Mouse (Mus musculus): ENCODE results near the gene Sept10. TPM values are rescaled to one million over a fixed set of nuclear protein-coding genes. Genes with fewer than 3 reads are reported as not detected.

The Sept10 gene
- polyA plus RNA-seq, 2 experiments, result 40.1 to 48.8 TPM

GRCm38 (mm10) chr10:59220824-59221472 is 699 bp downstream of the Sept10 start:
- H3K9ac ChIP-seq (ENCODE audit: low read depth, low read length, severe bottlenecking), result peak overlapping the region; percentile 92
- peaks cover 14% of the 10 kb centered on the region for H3K4me1 ChIP-seq (ENCODE audit: control insufficient read depth, insufficient read depth, low read length)
- 1% methylated on average over 31 of the region's 39 CpGs for WGBS
- H3K9me3 ChIP-seq (ENCODE audit: control insufficient read depth, low read length), result no peaks in the 10 kb centered on the region
- H3K27ac ChIP-seq (replicated peaks; ENCODE audit: low read depth, low read length), result peak overlapping the region; percentile 89
- H3K4me3 ChIP-seq (replicated peaks; ENCODE audit: low read length), result peak overlapping the region; percentile 82
- ATAC-seq (ENCODE audit: low FRiP score, low read depth) (no peak), DNase-seq (ENCODE audit: low spot score) (peak; percentile 57)
- peak overlapping the region; percentile 96 for H3K4me2 ChIP-seq (replicated peaks; ENCODE audit: low read depth, low read length, severe bottlenecking)
- TF ChIP-seq POLR2A (IDR thresholded peaks at IDR 0.05; ENCODE audit: borderline replicate concordance, extremely low read depth, insufficient read depth, insufficient read length), result no peak
- no peaks in the 10 kb centered on the region for H3K27me3 ChIP-seq (ENCODE audit: control insufficient read depth, insufficient read depth, low read length)
- no peaks in the 10 kb centered on the region for H3K36me3 ChIP-seq (ENCODE audit: control insufficient read depth, insufficient read depth, low read length)

- TF ChIP-seq POLR2A (IDR thresholded peaks at IDR 0.05; ENCODE audit: borderline replicate concordance, extremely low read depth, insufficient read depth, insufficient read length), result no peak
- ATAC-seq (ENCODE audit: low FRiP score, low read depth), result no peak
- H3K27ac ChIP-seq (replicated peaks; ENCODE audit: low read depth, low read length), result no peak overlapping the region
These were observed 21.6 kb downstream of the Sept10 start for GRCm38 (mm10) chr10:59200011-59200410.

GRCm38 (mm10) chr10:59196763-59197162 is 24.9 kb downstream of the Sept10 start:
- H3K4me3 ChIP-seq (replicated peaks; ENCODE audit: low read length), result no peak overlapping the region
- H3K9me3 ChIP-seq (ENCODE audit: control insufficient read depth, low read length), result no peaks in the 10 kb centered on the region
- no peak overlapping the region for H3K9ac ChIP-seq (ENCODE audit: low read depth, low read length, severe bottlenecking)
- ATAC-seq (ENCODE audit: low FRiP score, low read depth) (no peak), DNase-seq (ENCODE audit: low spot score) (no peak)
- H3K4me2 ChIP-seq (replicated peaks; ENCODE audit: low read depth, low read length, severe bottlenecking), result no peak overlapping the region
- H3K27ac ChIP-seq (replicated peaks; ENCODE audit: low read depth, low read length), result no peak overlapping the region
- WGBS, result 80% methylated on average over 3 of the region's 3 CpGs
- peaks cover 4% of the 10 kb centered on the region; the same call in 1 of the 2 replicates for H3K36me3 ChIP-seq (ENCODE audit: control insufficient read depth, insufficient read depth, low read length)
- no peaks in the 10 kb centered on the region for H3K4me1 ChIP-seq (ENCODE audit: control insufficient read depth, insufficient read depth, low read length)
- no peaks in the 10 kb centered on the region for H3K27me3 ChIP-seq (ENCODE audit: control insufficient read depth, insufficient read depth, low read length)
- no peak for TF ChIP-seq POLR2A (IDR thresholded peaks at IDR 0.05; ENCODE audit: borderline replicate concordance, extremely low read depth, insufficient read depth, insufficient read length)

More at GRCm38 (mm10) chr10:59200011-59200410, 21.6 kb downstream of the Sept10 start:
- Histone ChIP-seq H3K4me1 (ENCODE audit: control insufficient read depth, insufficient read depth, low read length) (no peaks in the 10 kb centered on the region), H3K9ac (ENCODE audit: low read depth, low read length, severe bottlenecking) (no peak overlapping the region), H3K4me2 (replicated peaks; ENCODE audit: low read depth, low read length, severe bottlenecking) (no peak overlapping the region), H3K4me3 (replicated peaks; ENCODE audit: low read length) (no peak overlapping the region), H3K36me3 (ENCODE audit: control insufficient read depth, insufficient read depth, low read length) (no peaks in the 10 kb centered on the region), H3K27me3 (ENCODE audit: control insufficient read depth, insufficient read depth, low read length) (no peaks in the 10 kb centered on the region), H3K9me3 (ENCODE audit: control insufficient read depth, low read length) (no peaks in the 10 kb centered on the region)
- DNase-seq (ENCODE audit: low spot score), result no peak

- no peaks in the 10 kb centered on the region for H3K9me3 ChIP-seq (ENCODE audit: control insufficient read depth, low read length)
- no peak overlapping the region for H3K9ac ChIP-seq (ENCODE audit: low read depth, low read length, severe bottlenecking)
- no peak overlapping the region for H3K4me2 ChIP-seq (replicated peaks; ENCODE audit: low read depth, low read length, severe bottlenecking)
- H3K36me3 ChIP-seq (ENCODE audit: control insufficient read depth, insufficient read depth, low read length), result peaks cover 17% of the 10 kb centered on the region; the same call in 1 of the 2 replicates
- peak; percentile 48 for DNase-seq (ENCODE audit: low spot score)
- H3K4me3 ChIP-seq (replicated peaks; ENCODE audit: low read length), result no peak overlapping the region
- no peak for ATAC-seq (ENCODE audit: low FRiP score, low read depth)
- H3K27ac ChIP-seq (replicated peaks; ENCODE audit: low read depth, low read length), result no peak overlapping the region
- no peak for TF ChIP-seq POLR2A (IDR thresholded peaks at IDR 0.05; ENCODE audit: borderline replicate concordance, extremely low read depth, insufficient read depth, insufficient read length)
- 39% methylated on average over 5 of the region's 5 CpGs for WGBS
- no peaks in the 10 kb centered on the region for H3K27me3 ChIP-seq (ENCODE audit: control insufficient read depth, insufficient read depth, low read length)
- no peaks in the 10 kb centered on the region for H3K4me1 ChIP-seq (ENCODE audit: control insufficient read depth, insufficient read depth, low read length)
These were observed 26.8 kb downstream of the Sept10 start for GRCm38 (mm10) chr10:59194891-59195290.

GRCm38 (mm10) chr10:59182306-59182705 is 39.3 kb downstream of the Sept10 start:
- Histone ChIP-seq H3K36me3 (ENCODE audit: control insufficient read depth, insufficient read depth, low read length) (peaks cover 12% of the 10 kb centered on the region; the same call in 1 of the 2 replicates), H3K4me3 (replicated peaks; ENCODE audit: low read length) (no peak overlapping the region), H3K9ac (ENCODE audit: low read depth, low read length, severe bottlenecking) (no peak overlapping the region), H3K9me3 (ENCODE audit: control insufficient read depth, low read length) (no peaks in the 10 kb centered on the region), H3K27me3 (ENCODE audit: control insufficient read depth, insufficient read depth, low read length) (no peaks in the 10 kb centered on the region), H3K27ac (replicated peaks; ENCODE audit: low read depth, low read length) (no peak overlapping the region), H3K4me1 (ENCODE audit: control insufficient read depth, insufficient read depth, low read length) (no peaks in the 10 kb centered on the region), H3K4me2 (replicated peaks; ENCODE audit: low read depth, low read length, severe bottlenecking) (no peak overlapping the region)
- DNase-seq (ENCODE audit: low spot score), result no peak
- no peak for TF ChIP-seq POLR2A (IDR thresholded peaks at IDR 0.05; ENCODE audit: borderline replicate concordance, extremely low read depth, insufficient read depth, insufficient read length)
- no peak for ATAC-seq (ENCODE audit: low FRiP score, low read depth)
- 74% methylated on average over 3 of the region's 3 CpGs for WGBS
